Mouse (Mus musculus) left cerebral cortex, postnatal 36 days (tissue): ENCODE measurements around the gene Tfrc. TPM values are rescaled to one million over a fixed set of nuclear protein-coding genes. Genes with fewer than 3 reads are reported as not detected.

Experiments used
- DNase-seq, 2 experiments: peaks; one replicate each; pipeline ENCODE4 v3.0.0; 2021 to 2022; ENCODE audit warnings: low spot score in 2 of 2, mixed read lengths in 1 of 2
- intact Hi-C: fragments of 180-260 bp; cut with DNase I; formaldehyde crosslinking; loops from one replicate; pipeline ENCODE4 v1.15.1; 2025
- total RNA-seq, 2 experiments: library from RNA; stranded (reverse); gene quantifications; 2 replicates each; pipeline ENCODE4 v1.2.3; 2021

The Tfrc gene
- total RNA-seq, 2 experiments from 2014 or later = 78.8 to 81.9 TPM

DNA sequence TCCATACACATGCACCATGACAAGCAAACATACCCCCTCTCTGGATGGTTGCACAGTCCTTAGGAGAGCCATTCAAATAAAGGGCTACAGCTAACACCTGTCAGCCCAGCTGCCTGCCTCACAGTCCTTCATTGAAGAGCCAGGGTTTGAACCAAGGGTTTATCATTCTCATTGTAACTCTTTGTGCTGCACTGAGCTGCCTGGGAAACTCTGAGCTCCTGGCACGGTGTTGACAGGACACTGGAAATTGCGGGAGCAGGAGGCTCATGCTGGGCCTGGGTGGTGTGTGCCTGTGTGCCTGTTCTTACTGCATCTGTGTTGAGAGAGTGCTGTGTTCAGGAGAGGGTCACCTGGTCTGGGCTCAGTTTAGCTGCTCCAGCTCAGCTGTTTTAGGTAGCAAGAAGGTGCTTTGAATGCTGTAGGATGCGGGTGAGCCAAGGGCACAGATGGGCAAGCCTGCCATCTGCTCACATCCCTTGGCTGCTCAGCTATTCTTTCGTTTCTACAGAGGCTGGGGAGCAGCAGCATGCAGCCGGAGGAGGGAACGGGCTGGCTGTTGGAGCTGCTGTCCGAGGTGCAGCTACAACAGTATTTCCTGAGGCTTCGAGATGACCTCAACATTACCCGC lies 54.6 kb downstream of the Tfrc start:
- intact Hi-C loops = no loop called here
- no peak for DNase-seq

DNA sequence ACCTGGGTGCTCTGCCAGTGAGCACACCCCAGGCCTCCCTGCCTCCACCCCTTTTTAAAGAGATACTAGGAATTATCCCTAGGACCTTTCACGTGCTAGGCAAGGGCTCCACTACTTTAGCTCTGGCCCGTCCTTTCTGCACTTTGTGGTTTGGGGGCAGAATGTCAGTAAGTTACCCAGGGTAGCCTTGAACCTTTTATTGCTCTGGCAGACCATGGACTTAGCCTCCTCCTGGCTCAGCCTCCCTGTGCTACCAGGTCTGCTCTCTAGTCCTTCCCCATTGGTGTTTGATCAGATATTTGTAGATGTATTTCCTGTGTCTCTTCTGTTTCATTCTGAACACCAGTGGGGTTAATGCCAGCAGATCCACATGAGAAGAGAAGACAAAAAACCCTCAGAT lies 55.5 kb downstream of the Tfrc start:
- DNase-seq = no peak
- intact Hi-C loops = no loop called here

DNA sequence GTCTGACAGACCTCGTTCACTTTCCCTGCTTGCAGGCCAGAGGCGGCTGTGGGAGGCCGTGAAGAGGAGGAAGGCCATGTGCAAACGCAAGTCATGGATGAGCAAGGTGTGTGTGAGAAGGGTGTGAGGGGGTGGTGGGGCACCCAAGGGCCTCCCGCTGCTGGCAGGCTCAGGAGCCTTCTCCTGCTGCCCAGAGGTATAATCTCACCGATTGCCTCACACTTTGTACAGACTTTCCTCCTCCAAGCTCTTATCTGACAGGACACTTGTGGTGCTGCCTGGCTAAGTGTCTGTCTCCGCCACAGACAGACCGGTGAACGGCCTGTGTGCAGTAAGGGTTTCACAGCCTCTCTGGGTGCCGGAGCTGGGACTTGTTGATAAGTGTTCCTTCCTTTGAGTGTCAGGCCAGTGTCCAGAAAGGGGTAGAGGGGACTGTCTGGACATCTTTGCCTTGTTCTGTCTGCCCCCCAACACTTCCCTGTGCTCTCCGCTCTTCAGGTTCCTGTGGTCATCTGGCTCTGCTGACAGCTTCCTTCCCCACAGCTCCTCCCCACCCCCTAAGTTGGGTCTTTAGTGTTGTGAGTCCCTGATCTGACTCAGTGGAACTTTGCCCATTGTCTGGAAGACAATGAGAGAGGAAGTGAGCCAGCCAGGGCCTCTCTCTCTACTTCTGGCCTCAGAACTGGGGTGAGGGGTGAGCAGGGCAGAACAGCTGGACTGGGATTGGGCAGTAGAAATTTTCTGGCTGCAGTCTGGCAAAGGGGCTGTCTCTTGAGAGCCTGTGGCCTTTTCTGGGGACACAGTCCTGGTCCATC lies 57.3 kb downstream of the Tfrc start:
- intact Hi-C loops = no loop called here

DNA sequence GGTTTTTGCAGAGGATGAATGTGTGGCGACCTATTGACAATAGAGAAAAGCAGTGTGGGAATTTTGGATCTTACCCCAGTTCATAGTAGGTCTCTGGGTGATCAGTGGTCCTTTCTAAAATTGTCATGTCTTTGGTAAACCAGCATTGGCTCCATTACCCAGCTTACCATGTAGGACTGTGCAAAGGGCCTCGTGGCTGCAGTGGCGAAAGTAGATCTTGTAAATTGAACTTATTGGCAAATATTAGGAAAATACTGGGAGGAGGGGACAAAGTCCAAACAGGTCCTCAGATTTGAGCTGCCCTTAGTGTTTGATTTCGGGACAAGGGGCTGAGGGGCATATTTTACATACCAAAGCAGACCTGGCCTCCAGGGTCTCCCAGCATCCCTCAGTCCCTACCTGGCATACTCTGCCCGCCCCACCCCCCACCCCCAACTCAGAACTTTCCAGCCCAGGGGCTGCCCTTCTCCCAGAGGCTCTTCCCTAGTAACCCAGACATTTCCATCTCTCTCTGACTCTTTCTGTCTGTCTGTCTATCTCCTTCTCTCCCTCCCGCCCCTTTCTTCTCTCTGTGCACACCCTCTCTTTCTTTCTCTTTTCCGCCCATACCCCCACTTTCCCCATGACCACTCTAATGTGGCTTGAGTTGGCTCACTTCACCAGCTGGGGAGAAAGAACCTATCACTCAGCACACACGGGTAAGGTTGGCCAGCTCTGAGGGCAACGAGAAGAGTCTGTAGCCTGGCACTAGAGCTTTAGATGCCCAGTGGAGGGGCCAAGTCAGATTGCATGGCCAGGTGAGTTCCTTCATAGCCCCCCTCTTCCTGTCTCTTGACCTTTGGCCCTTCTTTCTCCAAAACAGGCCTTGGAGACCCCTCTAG lies 58.2 kb downstream of the Tfrc start:
- intact Hi-C loops = no loop called here
- no peak for DNase-seq

More for the DNA sequence above, 57.3 kb downstream of the Tfrc start:
- no peak for DNase-seq

DNA sequence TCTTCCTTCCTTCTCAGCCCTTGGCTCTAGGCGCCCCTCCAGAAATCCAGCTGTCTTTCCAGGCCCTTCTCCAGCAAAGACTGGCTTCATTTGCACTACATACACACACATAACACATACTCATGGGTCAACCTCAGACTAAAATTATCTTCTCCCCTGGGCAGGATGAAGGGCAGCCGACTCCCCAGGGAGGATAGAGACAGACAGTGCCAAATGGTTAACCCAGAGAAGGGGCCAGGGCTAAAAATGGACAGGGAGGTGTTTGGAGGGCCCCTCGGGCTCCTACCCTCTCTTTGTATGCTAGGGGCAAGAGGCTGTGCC lies 58.8 kb downstream of the Tfrc start:
- DNase-seq = no peak
- intact Hi-C loops = no loop called here

DNA sequence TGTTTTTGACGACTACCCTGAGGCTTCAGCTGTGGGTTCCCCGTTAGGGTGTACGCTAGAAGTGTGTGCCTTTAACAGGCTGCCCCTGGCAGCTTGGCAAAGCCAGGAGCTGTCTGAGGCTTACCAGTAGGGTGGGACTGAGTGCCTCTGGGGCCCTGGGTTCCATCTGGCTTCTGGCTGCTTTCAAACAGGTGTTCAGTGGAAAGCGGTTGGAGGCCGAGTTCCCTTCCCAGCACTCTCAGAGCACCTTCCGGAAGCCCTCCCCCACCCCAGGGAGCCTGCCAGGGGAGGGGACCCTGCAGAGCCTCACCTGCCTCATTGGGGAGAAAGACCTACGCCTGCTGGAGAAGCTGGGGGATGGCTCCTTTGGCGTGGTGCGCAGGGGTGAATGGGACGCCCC lies 59.3 kb downstream of the Tfrc start:
- intact Hi-C loops = no loop called here
- no peak for DNase-seq

DNA sequence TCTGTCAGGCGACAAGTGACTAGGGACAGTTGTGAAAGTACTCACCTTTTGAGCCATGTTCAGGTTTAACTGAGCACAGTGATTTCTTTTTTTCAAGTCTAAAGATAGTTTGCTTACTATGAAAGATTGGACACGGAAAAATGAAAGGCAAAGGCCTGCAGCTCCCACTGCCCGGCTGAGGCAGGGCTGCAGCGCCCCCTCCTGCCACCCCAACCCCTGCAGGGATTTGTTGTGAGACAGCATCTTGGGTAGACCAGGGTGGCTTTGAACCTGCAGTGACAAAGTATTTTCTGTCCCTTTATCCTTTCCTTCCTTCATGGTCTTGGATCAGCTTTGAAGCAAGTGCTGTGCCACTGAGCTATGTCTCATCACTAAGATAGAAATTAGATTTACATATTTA lies 59.8 kb downstream of the Tfrc start:
- DNase-seq = no peak
- intact Hi-C loops = no loop called here

DNA sequence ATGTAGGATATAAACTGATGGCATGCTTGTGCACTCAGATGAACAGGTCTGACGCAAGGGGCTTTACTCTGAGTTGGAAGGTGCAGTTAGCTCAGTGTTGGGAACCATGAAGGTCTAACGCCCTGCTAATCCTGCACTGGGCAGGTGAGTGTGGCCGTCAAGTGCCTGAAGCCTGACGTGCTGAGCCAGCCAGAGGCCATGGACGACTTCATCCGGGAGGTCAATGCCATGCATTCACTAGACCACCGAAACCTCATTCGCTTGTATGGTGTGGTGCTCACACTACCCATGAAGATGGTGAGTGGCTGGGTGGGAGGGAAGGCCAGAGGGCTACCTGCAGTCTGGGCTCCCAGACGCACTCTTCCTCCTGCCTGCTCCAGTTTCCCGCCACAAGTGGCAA lies 60.5 kb downstream of the Tfrc start:
- intact Hi-C loops = no loop called here
- DNase-seq = no peak

DNA sequence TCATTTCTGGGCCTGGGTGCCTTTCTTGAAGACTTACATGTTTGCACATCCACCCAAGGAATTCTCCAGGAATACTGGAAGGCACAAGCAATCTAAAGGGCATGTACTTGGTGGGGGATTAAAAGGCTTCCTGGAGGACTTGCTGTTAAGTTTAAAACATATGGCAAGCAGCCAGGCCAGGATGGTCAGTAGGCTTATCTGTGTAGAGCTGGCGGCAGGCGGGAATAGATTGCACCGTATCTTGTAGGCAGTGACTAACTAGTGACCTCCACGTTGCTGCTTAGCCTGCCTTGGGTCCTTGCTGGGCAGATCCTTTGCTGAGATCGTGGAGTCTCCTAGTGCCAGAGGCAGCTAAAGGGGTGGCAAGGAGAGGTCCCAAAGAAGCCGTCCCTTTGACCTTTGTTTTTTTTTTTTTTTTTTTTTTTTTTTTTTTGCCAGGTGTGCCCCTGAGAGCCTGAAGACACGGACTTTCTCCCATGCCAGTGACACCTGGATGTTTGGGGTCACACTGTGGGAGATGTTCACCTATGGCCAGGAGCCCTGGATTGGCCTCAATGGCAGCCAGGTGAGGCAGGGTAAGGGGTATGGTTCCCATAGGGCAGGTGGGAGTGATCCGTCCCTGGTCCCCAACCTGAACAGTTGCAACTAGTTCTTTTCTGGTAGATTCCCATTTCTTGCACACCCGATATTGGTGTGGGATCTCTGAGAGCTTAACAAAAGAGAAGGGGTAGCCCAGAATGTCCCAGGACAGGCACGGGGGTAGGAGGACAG lies 61.8 kb downstream of the Tfrc start:
- no peak for DNase-seq
- intact Hi-C loops = no loop called here

DNA sequence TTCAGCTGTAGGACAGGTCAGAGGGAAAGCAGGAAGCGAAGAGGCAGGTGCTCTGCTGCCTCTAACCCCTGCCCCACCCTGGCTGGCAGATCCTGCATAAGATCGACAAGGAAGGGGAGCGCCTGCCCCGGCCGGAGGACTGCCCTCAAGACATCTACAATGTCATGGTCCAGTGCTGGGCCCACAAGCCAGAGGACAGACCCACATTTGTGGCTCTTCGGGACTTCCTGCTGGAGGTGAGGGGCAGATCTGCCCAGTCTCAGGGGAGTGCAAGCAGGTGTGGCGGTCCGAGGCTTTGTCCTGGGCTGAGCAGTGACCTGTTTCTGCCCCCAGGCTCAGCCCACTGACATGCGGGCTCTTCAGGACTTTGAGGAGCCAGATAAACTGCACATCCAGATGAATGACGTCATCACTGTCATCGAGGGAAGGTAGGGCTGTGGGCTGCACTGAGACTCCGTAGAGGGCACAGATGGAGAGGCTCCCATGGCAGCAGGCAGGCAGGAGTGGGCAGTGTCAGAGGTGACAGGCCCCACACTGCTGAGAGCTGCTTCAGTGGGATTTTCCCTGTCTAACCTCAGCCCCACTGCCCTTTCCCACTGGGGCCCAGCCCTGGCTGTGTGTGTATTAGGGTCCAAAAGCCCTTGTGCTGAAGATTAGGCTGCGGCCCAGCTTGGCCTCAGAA lies 62.6 kb downstream of the Tfrc start:
- intact Hi-C loops = no loop called here

DNA sequence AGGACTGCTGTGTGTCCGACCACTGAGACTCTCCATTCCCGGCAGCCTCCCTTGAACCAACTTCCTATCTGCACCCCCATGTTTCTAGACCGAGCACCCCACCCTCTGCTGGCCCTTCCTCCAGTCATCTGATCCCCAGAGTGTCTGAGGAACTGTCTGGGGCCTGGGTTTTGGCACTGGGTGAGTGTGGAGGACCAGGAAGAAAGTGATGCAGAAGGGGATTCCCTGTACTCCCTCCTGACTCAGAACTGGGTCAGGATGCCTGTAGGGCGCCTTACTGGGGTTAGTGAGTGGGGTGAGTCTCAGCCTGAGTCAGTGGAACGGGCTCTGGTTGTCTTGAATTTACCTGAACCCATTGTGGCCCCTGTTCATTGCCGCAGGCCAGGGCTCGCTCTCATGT lies 63.5 kb downstream of the Tfrc start:
- DNase-seq = no peak
- intact Hi-C loops = no loop called here

More for the DNA sequence above, 62.6 kb downstream of the Tfrc start:
- DNase-seq = no peak

DNA sequence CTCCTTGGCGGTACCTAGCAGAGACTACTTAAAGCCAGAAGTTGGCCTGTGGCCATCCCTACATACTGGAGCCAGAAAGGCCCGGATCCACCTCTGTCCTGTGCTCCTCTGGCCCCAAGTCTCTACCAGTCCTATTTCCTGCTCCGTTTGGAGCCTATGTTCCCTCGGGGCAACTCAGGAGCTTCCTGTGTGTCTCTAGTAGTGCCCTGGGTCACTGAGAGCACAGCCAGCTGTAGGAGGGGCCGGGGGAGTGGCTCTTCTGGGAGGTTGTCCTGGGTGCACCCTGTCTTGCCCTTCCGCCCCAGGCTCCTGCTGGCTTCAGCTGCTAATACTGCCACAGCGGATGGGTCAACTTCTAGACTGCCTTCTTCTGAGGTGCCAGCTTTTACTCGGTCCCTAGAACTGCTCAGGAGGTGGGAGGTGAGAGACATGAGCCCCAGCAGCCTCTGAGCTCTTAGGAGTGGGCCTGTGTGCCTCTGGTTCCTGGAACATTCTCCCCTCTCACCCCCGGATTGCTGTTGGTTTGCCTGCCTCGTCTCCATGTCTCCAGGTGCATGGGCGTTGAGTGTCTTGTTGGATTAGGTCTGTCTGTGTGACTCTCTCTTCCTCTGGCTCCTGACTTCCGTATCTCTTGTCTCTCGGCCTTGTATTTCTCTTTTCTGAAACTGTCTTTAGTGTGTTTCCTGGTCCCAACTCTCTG lies 64.3 kb downstream of the Tfrc start:
- no peak for DNase-seq
- intact Hi-C loops = no loop called here

DNA sequence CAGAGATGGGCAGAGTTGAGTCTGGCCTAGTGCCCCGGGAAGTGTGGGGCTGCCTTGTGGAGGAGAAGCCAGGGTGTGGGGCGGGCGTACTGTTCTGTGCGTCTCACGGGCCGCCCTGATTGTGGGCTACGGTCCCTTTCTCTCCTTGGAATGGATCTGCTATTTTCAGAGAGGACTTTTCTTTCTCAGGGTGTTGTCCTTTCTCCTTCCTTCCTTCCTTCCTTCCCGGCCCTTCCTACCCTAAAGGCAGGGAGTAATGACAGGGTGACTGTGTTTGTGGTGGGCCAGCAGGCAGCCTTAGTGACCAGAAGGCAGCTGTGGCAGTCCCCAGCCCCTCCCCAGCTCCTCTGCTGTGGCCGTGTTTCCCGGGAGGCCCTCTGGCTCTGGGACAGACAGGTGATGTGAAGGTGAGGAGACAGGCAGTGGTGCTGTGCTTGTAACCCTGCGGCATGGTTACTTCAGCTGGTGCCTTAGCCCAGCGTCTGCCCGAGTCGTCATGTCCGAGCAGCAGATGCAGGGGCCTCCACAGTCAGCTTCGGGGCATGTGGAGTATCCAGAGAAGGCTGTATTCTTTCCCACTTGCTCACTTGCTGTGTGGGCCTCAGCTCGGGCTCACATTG lies 65.5 kb downstream of the Tfrc start:
- intact Hi-C loops = no loop called here
- no peak for DNase-seq

DNA sequence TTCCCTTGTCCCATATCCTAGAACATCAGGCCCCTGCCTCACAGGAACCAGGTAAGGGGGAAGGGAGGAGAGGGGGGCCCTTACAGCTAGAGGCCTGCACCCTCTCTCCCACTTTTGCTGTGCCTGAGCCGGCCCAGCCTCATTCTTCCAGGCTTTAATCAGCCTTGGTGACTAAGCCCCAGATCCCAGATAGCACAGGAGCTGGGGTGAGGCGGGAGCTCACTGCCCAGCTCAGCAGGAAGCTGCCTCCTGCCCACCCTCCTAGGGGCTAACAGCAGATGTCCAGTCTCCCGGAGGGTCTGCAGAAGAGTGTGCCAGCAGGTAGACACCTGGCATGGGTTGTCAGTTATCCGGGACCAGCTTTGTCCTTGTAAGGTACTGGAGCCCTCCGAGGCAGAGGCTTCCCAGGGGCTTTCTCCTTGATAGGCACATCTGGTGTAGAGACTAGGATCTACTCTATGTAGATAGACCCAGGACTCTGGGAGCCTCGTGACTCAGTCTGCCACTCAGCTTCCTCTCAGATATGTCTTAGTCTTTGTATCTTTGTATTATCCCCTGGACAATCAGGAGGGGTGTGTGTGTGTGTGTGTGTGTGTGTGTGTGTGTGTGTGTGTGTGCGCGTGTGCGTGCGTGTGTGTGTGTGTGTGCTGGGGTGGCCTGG lies 68.5 kb downstream of the Tfrc start:
- intact Hi-C loops = no loop called here

DNA sequence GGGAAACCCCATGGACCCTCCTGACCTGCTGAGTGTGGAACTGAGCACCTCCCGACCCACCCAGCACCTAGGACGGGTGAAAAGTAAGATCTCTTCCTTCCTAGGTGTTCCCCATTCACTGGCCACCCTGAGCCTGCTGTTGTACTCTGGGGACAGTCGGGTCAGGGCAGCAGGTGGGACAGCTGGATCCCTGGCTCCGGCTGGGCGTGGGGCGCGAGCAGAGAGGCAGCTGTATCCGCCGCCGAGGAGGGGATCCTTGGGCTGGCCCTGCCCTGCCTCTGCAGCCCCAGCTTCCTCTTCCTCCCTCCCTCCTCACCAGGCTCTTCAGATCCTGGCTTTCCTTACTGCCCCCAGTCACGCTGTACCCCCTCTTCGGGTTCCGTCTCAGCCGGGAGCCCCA lies 69.2 kb downstream of the Tfrc start:
- no peak for DNase-seq
- intact Hi-C loops = no loop called here

More for the DNA sequence above, 68.5 kb downstream of the Tfrc start:
- no peak for DNase-seq

DNA sequence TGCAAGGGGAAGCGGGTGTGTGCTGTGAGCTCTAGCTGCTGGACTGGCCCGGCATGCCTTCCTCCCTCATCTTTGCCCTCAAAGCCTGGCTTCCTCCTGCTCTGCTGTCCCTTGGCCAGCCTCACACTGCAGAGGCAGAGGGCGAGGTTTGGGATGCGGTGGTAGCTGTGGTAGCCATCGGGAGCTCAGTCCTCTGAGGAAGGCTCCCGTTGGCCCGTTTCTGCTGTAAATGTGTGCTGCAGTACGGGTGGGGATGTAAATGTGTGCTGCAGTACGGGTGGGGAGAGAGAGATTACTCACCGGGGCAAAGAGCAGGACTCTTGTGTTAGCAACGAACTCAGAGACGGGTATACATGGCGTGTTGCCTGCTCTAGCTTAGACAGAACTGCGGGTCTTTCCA lies 70.1 kb downstream of the Tfrc start:
- DNase-seq = no peak
- intact Hi-C loops = no loop called here

DNA sequence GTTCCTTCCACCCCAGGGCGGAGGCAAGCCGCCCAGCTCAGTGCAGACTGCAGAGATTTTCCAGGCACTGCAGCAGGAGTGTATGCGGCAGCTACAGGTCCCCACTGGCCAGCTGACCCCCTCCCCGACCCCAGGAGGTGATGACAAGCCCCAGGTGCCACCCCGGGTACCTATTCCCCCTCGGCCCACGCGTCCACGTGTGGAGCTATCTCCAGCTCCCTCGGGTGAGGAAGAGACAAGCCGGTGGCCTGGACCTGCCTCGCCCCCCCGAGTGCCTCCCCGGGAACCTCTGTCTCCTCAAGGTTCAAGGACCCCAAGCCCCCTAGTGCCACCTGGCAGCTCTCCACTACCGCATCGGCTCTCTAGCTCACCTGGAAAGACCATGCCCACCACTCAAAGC lies 71.3 kb downstream of the Tfrc start:
- no peak for DNase-seq
- intact Hi-C loops = no loop called here

DNA sequence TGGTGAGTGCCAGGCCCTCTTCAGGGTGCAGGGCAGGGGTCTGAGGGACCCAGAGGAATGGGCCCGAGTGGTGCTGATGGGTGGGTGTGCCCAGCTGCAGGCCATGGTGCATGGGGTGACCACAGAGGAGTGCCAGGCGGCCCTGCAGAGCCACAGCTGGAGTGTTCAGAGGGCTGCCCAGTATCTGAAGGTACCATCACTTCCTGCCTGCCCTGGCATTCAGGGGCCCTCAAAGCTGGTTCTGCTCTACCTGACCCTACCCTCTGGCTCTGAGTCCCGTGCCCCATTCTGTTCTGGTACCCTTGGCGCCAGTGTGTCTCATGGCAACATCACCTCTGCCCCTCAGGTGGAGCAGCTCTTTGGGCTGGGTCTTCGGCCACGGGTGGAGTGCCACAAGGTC lies 72.1 kb downstream of the Tfrc start:
- DNase-seq = no peak
- intact Hi-C loops = no loop called here
